Mouse (Mus musculus) mouse embryonic stem cell (cell line): ENCODE data around the gene Tas1r2.

ENCODE experiments used
- in situ Hi-C, 2 experiments: fragments of 300-500 bp; cut with MboI; formaldehyde crosslinking; loops; 1 replicate in 1 of 2; 3 replicates in 1 of 2; pipeline ENCODE4 v1.14.3; 2019 to 2020; ENCODE audit warnings: low sequenced_read_pairs in 2 of 2, low pct_unique_long_range_greater_than_20kb in 1 of 2, mixed read lengths in 1 of 2; ENCODE audit not compliant: unreplicated experiment in 1 of 2

Gene Tas1r2

DNA sequence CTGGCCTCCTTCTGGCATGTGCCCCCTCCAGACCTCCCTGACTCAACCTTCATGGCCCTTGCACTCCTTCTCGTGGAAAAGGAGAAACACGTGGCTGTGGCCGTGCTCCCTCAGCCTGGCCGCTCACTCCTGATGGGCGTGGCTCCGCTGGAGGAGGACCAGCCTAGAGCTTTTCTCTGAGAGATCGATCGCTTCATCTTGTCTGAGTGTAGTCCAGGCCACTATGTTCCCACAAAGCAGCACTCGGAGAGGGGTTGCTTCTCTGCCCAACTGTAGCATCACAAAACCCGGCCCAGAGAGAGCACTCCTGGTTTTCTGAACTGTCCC is 21.1 kb upstream of the Tas1r2 start:
- in situ Hi-C loops: loop anchor here in 1 of 2 experiments (25.0 kb wide), 1 partner anchor 120 kb away; no protein-coding TSS in a partner anchor

GRCm38 (mm10) chr4:139636373-139636772 is 17.0 kb upstream of the Tas1r2 start:
- in situ Hi-C loops: loop anchor here in 1 of 2 experiments (25.0 kb wide), 1 partner anchor 124 kb away; no protein-coding TSS in a partner anchor

GRCm38 (mm10) chr4:139637847-139638246 is 15.5 kb upstream of the Tas1r2 start:
- in situ Hi-C loops: loop anchor here in 1 of 2 experiments (25.0 kb wide), 1 partner anchor 126 kb away; no protein-coding TSS in a partner anchor

DNA sequence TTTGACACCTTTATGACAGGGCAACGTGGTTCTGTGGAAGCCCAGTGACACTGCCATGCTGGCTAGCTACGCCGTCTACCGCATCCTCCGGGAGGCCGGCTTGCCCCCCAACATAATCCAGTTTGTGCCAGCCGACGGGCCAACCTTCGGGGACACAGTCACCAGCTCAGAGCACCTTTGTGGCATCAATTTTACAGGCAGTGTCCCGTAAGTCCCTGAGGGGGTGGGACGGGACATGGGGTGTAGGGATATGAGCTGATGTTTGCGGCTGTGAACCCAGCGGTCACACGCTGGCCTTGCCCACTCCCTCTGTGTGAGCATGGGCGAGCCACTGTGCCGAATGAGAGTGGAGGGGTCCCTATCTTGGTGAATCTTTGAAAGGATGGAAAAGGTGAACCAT is 15.0 kb upstream of the Tas1r2 start:
- in situ Hi-C loops: loop anchor here in 1 of 2 experiments (25.0 kb wide), 1 partner anchor 126 kb away; no protein-coding TSS in a partner anchor

DNA sequence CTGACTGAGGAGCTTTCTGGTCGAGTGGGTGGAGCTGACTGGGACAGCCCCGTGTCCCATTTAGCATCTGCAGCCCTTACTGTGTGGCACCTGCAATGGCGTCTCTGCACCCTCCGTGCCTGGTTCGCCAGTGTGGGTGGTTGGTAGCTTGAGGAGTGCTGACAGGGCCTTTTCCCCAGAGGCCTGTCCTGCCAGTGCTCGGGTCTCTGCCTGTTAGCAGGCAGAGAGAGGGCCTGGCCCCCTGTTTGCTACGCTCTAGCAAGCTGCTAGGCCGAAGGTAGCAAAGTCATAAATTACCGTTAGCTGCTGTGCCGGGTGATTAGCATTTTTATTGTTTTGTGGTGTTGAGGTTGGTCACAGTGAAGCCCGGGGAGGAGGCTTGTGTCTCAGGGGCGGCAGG is 13.5 kb upstream of the Tas1r2 start:
- in situ Hi-C loops: loop anchor here in 1 of 2 experiments (25.0 kb wide), 1 partner anchor 128 kb away; no protein-coding TSS in a partner anchor

GRCm38 (mm10) chr4:139640333-139640732 is 13.0 kb upstream of the Tas1r2 start:
- in situ Hi-C loops: loop anchor here in 1 of 2 experiments (25.0 kb wide), 1 partner anchor 128 kb away; no protein-coding TSS in a partner anchor

DNA sequence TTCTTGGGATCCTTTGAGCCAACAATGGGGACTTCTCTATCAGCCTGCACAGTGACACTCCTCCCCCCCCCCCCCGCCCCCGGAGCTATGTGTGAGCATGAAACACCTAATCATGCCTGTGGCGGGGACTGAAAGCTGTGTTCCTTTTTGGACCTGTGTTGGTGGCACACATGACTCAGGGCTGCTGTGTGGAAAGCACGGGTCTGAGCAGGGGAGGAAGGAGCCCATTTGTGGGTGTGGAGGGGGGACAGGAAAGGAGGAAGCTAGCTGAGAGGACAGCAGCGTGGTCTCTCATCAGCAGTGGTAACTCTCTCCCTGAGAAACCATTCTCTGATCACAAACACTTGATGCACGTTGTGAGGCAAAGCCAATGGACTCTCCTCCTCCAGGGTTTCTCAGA is 12.6 kb upstream of the Tas1r2 start:
- in situ Hi-C loops: loop anchor here in 1 of 2 experiments (25.0 kb wide), 1 partner anchor 128 kb away; no protein-coding TSS in a partner anchor

DNA sequence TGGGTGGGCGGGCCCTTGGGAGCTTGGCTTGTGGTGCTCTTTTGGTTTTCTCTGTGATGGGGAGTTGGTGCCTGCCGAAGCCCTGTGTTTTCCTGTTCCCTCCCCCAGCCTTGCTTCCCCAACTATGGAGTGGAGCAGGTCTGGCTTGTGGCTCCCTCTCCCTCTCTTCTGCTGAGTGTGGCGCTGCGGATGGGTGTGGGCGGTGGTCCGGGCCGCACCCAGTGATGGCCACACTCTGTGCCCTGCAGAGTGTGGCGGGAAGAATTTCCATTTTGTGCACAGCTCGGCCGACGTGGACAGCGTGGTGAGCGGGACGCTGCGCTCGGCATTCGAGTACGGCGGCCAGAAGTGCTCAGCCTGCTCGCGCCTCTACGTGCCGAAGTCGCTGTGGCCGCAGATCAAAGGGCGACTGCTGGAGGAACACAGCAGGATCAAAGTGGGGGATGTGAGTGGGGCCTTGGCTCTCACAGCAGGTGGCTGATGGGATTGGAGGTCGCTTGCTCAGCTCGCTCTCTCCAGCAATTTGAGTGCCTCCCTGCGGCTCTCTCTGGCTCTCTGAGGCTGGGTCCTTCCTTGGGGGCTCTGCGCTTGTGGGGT is 11.4 kb upstream of the Tas1r2 start:
- in situ Hi-C loops: loop anchor here in 1 of 2 experiments (25.0 kb wide), 1 partner anchor 130 kb away; no protein-coding TSS in a partner anchor

GRCm38 (mm10) chr4:139643972-139644371 is 9.4 kb upstream of the Tas1r2 start:
- in situ Hi-C loops: loop anchor here in 1 of 2 experiments (25.0 kb wide), 1 partner anchor 132 kb away; no protein-coding TSS in a partner anchor

- in situ Hi-C loops: loop anchor here in 1 of 2 experiments (25.0 kb wide), 1 partner anchor 135 kb away; no protein-coding TSS in a partner anchor
These were observed 6.4 kb upstream of the Tas1r2 start for GRCm38 (mm10) chr4:139646916-139647315.

GRCm38 (mm10) chr4:139650086-139650743 is 3.1 kb upstream of the Tas1r2 start:
- in situ Hi-C loops: no loop called here

DNA sequence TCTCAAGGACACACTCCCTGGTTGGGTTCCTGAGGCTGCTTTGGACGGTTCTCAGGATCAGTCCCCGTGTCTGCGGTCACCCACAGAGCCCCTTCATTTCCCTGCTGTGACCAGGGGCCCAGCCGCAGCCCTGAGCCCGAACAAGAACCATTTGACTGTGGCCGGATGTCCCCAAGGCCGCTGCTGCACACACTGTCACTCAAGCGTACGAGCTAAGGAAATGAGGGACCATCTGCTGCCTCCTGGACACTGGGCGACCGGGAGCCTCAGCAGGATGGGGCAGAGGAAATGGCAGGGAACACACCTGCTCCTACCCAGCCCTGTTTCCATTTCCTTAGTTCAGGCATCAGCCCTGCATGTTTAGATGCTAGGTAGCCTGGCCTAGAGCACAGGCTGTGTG is 2.4 kb upstream of the Tas1r2 start:
- in situ Hi-C loops: no loop called here

- in situ Hi-C loops: no loop called here
These were observed 8.6 kb downstream of the Tas1r2 start for GRCm38 (mm10) chr4:139661897-139662296.

- in situ Hi-C loops: no loop called here
These were observed 14.3 kb downstream of the Tas1r2 start for GRCm38 (mm10) chr4:139667632-139668031.

DNA sequence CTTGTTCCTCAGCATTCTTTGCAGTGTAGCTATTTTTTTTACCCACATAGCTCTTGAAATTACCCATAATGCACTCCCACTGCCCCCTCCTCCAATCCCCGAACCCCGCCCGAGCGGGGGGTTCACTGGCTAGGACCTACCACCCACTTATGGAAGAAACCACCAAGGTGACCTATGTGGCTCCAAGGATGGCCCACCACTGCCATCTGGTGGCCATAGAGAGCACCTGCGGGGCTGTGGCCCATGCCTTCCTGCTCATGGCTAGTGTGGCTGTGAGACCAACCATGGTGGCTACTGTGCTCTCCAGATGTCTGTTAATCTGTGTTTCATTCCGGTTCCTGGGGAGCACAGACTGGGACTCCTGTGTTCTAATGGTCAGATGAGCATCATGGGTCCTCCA is 16.5 kb downstream of the Tas1r2 start:
- in situ Hi-C loops: no loop called here

DNA sequence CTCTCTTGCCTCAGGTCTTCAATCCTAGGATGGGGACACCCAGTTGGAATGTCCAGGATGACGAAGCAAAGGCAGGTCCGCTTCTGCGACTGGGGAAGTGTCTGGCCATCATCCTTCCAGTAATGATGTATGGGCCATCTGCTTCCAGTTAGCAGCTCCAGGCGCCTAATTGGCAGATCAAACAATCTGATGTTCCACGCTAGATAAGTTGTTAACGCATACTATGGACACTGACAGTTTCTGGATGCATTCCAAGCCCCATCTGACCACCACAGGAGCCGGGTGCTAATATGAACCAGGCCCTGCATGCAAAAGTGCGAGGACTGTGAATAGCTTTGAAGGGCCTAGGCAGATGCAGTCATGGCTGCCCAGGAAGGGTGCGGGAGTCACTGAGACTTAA is 22.4 kb downstream of the Tas1r2 start:
- in situ Hi-C loops: no loop called here

DNA sequence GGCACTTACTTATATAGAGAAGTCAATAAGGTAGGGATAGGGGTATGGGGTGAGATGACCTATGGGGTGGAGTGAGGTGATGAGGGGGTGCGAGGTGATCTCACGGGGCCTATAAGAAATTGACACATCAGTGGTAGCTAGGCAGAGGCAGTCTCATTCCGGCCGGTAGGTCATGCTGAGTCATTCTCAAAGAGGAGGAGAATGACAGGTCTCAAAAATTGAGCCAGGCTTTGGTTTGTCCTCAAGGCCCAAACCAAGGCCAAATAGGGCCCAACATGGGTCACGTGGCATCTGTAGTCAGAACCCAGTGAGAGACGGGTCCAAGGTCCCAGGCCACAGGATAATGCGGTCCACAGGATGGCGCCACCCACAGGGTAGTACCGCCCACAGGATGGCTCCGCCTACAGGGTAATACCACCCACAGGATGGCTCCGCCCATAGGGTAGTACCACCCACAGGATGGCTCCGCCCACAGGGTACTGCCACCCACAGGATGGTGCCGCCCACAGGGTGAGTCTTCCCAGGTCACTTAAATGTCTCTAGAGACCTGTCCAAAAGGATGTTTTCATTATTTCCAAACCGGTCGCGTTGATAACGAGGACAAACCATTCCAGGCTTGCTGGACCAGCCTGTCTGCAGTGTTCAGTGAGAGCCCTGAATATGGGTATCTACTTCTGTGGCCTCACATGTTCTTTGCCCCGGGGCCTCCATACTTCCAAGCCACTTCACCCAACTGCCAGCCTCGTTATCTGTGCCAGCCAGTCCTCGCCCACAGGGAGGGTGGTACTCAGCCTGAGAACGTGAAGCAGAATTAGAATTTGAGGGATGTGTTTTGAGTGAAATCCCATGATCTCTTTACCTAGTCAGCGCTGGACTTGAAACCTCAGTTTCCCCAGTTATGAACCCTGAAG is 30.6 kb downstream of the Tas1r2 start:
- in situ Hi-C loops: no loop called here

DNA sequence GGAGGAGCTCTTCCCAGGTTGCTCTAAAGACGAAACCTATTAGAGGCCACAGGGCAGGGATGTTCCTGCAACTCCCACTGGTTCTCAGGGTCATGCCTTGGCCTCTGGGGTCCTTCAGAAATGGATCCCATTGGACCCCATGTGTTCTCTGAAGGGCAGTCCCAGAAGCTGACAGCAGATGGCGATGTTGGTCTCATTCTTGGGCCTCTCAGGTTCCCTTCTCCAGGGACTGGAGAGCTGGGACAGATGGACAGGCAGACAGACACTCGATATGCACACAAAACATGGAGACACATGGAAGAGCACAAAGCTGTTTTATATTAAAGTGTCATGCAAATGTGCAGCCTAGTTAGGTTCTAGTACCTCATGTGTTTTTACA is 31.3 kb downstream of the Tas1r2 start:
- in situ Hi-C loops: no loop called here

GRCm38 (mm10) chr4:139688058-139688457 is 34.7 kb downstream of the Tas1r2 start:
- in situ Hi-C loops: no loop called here
